Mouse (Mus musculus): ENCODE results near the gene Npsr1.
A peak's percentile ranks its signal among the peaks of the same experiment; 100 is the strongest.

Gene Npsr1

GRCm38 (mm10) chr9:24247557-24247956 is 149.8 kb downstream of the Npsr1 start:
- no peak for DNase-seq (ENCODE audit: low spot score)

GRCm38 (mm10) chr9:24254236-24254635 is 156.4 kb downstream of the Npsr1 start:
- no peak for DNase-seq (ENCODE audit: low spot score)

- DNase-seq (ENCODE audit: low spot score), result no peak
Observed at GRCm38 (mm10) chr9:24280498-24281287, 182.9 kb downstream of the Npsr1 start.

- no peak for DNase-seq (ENCODE audit: low spot score)
Observed at GRCm38 (mm10) chr9:24282617-24283016, 184.8 kb downstream of the Npsr1 start.

GRCm38 (mm10) chr9:24283071-24283470 is 185.3 kb downstream of the Npsr1 start:
- no peak for DNase-seq (ENCODE audit: low spot score)

- DNase-seq (ENCODE audit: low spot score), result no peak
Observed at GRCm38 (mm10) chr9:24283536-24283935, 185.7 kb downstream of the Npsr1 start.

GRCm38 (mm10) chr9:24284239-24285084 is 186.7 kb downstream of the Npsr1 start:
- DNase-seq (ENCODE audit: low spot score), result no peak

GRCm38 (mm10) chr9:24285419-24285818 is 187.6 kb downstream of the Npsr1 start:
- no peak for DNase-seq (ENCODE audit: low spot score)

GRCm38 (mm10) chr9:24291385-24291784 is 193.6 kb downstream of the Npsr1 start:
- DNase-seq (ENCODE audit: low spot score), result peak; percentile 8

- DNase-seq (ENCODE audit: low spot score), result no peak
Observed at GRCm38 (mm10) chr9:24293252-24293959, 195.6 kb downstream of the Npsr1 start.

GRCm38 (mm10) chr9:24302906-24303305 is 205.1 kb downstream of the Npsr1 start:
- no peak for DNase-seq (ENCODE audit: low spot score)

- DNase-seq (ENCODE audit: low spot score), result no peak
Observed at GRCm38 (mm10) chr9:24306990-24307389, 209.2 kb downstream of the Npsr1 start.

GRCm38 (mm10) chr9:24307400-24307799 is 209.6 kb downstream of the Npsr1 start:
- DNase-seq (ENCODE audit: low spot score), result no peak

GRCm38 (mm10) chr9:24315835-24316234 is 218.0 kb downstream of the Npsr1 start:
- DNase-seq (ENCODE audit: low spot score), result no peak

- no peak for DNase-seq (ENCODE audit: low spot score)
Observed at GRCm38 (mm10) chr9:24331661-24332060, 233.9 kb downstream of the Npsr1 start.

GRCm38 (mm10) chr9:24341321-24341720 is 243.5 kb downstream of the Npsr1 start:
- DNase-seq (ENCODE audit: low spot score), result no peak

GRCm38 (mm10) chr9:24347011-24347410 is 249.2 kb downstream of the Npsr1 start:
- DNase-seq (ENCODE audit: low spot score), result no peak

GRCm38 (mm10) chr9:24349510-24349909 is 251.7 kb downstream of the Npsr1 start:
- no peak for DNase-seq (ENCODE audit: low spot score)

- no peak for DNase-seq (ENCODE audit: low spot score)
Observed at GRCm38 (mm10) chr9:24351402-24351801, 253.6 kb downstream of the Npsr1 start.

Measured in testis, postnatal 14 days (tissue).